Mouse (Mus musculus) R1 (cell line): ENCODE measurements around the gene Ms4a5.

ENCODE experiments used
- DNase-seq: peaks from one replicate; pipeline ENCODE4 v3.0.0-alpha.2; 2018; ENCODE audit warnings: low read depth, low spot score

Gene Ms4a5

DNA sequence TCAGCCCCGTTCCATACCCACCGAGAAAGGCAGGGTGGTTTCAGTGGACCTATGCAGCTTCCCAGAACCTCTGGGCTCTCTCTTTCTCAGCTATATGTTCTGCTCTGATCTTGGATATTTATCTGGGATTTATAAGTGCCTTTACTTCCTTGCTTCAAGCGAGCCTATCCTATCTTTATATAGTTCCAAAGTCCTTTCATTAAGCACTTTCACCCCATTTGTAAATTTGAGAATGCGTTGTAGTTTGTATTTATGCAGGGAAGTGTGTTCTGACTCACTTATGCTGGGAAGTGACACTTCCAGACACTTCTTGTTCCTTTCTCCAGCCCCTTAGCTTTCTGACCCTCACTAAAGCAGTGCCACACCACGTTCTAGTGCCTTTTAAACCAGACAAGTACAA lies 51.3 kb downstream of the Ms4a5 start, which contains the start of gene Ms4a12:
Gene Ms4a12, minus strand, starts transcription at position 101 of the 400 bp plus-strand sequence.
- DNase-seq = no peak
